Mouse (Mus musculus): Measurements from ENCODE around the gene Gzmm. TPM values are rescaled to one million over a fixed set of nuclear protein-coding genes. Genes with fewer than 3 reads are reported as not detected.

Gene Gzmm
- polyA plus RNA-seq, 1 experiment from 2014 or later: 2.2 TPM

DNA sequence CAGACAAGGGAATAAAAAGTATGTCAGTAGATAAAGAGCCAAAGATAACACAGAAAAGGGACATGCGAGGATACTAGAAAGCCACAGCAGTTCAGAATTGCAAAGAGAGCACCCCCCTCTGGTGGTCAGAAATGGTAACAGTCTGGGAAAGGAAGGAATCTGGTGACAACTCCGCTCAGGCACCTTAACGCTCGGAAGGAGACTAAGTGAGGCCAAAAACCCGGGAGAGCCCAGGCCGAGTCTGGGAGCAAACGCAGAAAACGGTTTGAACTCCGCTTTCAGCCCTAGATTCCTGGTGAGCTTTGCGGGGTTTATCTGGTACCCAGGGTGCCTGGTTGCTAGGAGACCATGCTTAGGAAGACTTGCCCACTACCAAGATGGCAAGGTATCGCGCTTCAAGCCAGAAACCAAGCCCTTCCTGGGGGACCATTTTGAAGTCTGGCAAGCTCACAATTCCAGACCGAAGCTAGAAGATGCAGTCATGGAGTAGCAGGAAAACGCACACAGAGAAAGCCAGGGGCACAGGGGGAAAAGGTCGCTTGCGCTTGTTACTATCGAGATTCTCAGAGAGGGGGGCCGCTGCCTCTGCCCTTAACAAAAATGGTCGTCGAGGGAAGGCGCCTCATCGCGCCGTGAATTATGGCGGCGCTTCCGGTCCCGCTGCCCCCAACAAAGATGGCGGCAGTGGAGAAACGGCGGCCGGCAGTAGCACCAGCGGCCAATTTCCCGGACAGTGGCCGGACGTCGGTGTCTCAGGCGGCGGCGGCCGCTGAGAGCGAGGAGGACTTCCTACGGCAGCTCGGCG is 19.8 kb upstream of the Gzmm start, which contains the start of gene Tpgs1:
Gene Tpgs1, plus strand, starts transcription at position 599 of the 805 bp plus-strand sequence.
- H3K27ac ChIP-seq: peak within 1 kb of the TSS; percentile 99
- H3K4me2 ChIP-seq: peak within 1 kb of the TSS; percentile 85
- peak; percentile 89 for ATAC-seq (replicated peaks)
- peak within 1 kb of the TSS; percentile 90 for H3K4me3 ChIP-seq
- no peaks in the 10 kb centered on the region for H3K27me3 ChIP-seq (replicated peaks)
- H3K4me1 ChIP-seq: peaks cover 32% of the 10 kb centered on the region
- H3K36me3 ChIP-seq (replicated peaks): no peaks in the 10 kb centered on the region; the same call in 1 of the 2 replicates
- H3K9me3 ChIP-seq: no peaks in the 10 kb centered on the region
- under 1% methylated on average over 45 of the region's 45 CpGs for WGBS
- H3K9ac ChIP-seq: peak within 1 kb of the TSS; percentile 90

DNA sequence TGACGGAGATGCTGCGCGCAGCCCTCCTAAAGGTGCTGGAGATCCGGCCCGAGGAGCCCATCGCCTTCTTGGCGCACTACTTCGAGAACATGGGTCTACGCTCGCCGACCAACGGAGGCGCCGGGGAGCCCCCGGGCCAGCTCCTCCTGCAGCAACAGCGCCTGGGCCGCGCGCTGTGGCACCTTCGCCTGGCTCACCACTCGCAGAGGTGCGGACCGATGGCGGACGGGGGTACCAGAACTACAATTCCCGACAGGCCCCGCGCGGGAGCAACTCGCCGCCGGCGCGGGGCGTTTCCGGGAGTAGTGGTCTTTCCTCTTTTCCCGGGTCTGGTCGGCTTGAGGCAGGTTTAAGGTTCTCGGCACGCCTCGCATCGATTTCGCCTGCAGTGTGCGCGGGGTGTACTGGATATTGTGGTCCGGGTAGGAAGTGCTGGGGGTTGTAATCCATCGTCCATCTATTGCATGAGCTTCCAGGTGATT is 19.2 kb upstream of the Gzmm start:
- H3K4me1 ChIP-seq: peaks cover 32% of the 10 kb centered on the region
- no peaks in the 10 kb centered on the region for H3K9me3 ChIP-seq
- H3K4me2 ChIP-seq: peak overlapping the region; percentile 85
- H3K4me3 ChIP-seq: peak overlapping the region; percentile 90
- H3K9ac ChIP-seq: peak overlapping the region; percentile 90
- under 1% methylated on average over 47 of the region's 47 CpGs for WGBS
- H3K36me3 ChIP-seq (replicated peaks): no peaks in the 10 kb centered on the region; the same call in 1 of the 2 replicates
- no peaks in the 10 kb centered on the region for H3K27me3 ChIP-seq (replicated peaks)
- ATAC-seq (replicated peaks): peak; percentile 78
- peak overlapping the region; percentile 99 for H3K27ac ChIP-seq

DNA sequence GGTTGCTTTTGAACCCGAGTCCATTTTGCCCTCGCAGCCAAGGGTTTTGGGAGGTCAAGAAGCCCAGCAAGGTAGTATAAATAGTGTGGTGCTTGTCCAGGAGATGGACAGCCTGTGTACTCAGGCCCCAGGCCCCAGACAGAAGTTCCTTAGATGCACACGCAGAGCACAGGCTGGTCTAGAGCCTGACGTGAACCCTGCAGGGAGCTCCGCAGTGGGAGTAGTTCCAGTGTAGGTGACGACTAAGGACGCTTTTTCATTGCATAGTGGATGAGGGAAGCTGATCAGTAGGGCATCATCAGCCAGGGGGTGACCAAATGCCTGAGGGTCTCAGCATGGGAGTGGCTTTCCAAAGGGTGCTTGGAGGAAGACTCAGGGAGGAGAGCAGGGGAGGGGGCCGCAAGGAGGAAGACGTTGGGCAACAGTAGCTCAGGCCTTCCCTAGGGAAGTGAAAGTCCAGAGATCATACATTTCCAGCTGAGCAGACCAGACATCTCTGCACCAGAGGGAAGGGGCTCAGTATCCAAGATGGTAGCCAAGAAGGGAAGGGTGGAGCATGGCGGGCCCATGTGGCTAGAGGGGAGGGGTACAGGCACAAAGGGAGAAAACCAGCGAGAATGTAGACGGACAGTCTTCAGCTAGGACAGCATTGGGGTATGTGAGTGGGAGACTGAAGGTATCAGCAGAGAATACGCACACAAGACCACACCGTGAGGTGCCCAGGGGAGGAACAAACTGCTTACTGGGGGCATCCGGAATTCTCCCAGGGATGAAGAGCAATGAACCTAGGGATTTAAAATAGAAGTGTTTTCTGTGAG is 18.5 kb upstream of the Gzmm start:
- Histone ChIP-seq H3K9ac (peak overlapping the region; percentile 90), H3K27ac (peak overlapping the region; percentile 99), H3K36me3 (replicated peaks) (peaks cover under 1% of the 10 kb centered on the region; the same call in 1 of the 2 replicates), H3K4me3 (peak overlapping the region; percentile 90), H3K4me1 (peaks cover 32% of the 10 kb centered on the region), H3K27me3 (replicated peaks) (no peaks in the 10 kb centered on the region), H3K4me2 (peak overlapping the region; percentile 85), H3K9me3 (no peaks in the 10 kb centered on the region)
- ATAC-seq (replicated peaks): peak; percentile 34
- 32% methylated on average over 15 of the region's 15 CpGs for WGBS

DNA sequence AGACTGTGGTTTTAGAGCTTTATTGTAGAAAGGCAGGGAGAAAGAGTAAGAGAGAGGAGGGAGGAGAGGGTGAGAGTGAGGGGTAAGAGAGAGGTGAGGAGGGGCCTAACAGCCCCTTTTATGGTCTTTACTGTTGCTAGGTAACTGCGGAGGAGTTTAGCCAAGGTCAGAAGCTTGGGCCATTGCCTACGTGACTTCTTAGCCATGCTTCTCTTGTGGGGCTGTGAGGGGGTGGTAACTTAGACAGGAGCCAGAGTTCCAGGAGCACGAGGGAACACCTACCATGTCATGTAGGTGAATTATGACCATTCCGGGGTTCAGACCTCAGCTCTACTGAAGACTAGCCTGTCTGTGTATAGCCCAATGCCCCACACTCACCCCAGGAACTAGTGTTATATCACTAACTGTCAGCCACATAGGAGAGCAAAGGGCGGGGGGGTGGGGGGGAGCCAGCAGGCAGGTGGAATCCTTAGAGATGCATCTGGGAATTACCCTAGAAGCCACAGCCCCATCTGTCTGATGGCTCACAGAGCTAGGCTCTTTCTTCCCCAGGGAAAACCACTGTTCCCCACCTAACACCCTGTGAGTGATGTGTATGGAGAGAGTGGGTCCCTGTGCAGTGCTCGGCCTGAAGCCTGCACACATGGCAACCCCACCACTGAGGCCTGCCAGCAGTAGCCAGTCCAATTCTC is 17.3 kb upstream of the Gzmm start:
- H3K27me3 ChIP-seq (replicated peaks): no peaks in the 10 kb centered on the region
- WGBS: 69% methylated on average over 6 of the region's 6 CpGs
- H3K4me2 ChIP-seq: no peak overlapping the region
- H3K9me3 ChIP-seq: no peaks in the 10 kb centered on the region
- H3K9ac ChIP-seq: no peak overlapping the region
- H3K36me3 ChIP-seq (replicated peaks): peaks cover 7% of the 10 kb centered on the region; the same call in 1 of the 2 replicates
- H3K4me1 ChIP-seq: peaks cover 32% of the 10 kb centered on the region
- H3K27ac ChIP-seq: no peak overlapping the region
- H3K4me3 ChIP-seq: no peak overlapping the region
- no peak for ATAC-seq (replicated peaks)

DNA sequence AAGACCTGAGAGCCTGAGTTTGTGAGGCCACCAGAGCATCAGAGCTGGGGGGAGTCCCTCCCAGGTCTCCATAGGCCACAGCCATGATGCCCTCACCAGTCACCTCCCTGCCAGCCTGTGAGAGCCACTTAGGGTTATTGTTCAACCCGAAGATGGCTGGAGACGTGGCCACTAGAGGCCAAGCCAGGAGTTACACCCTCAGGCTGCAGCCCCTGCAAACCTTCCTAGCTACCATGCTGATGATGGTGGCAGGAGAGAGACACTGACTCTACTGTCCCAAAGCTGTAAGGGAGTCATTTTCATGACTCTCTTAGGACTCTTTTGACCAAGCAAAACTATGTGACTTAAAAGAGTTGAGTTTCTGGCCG is 16.7 kb upstream of the Gzmm start:
- Histone ChIP-seq H3K27me3 (replicated peaks) (no peaks in the 10 kb centered on the region), H3K9me3 (no peaks in the 10 kb centered on the region), H3K4me3 (no peak overlapping the region), H3K27ac (no peak overlapping the region), H3K4me2 (no peak overlapping the region), H3K9ac (no peak overlapping the region), H3K36me3 (replicated peaks) (peaks cover 7% of the 10 kb centered on the region; the same call in 1 of the 2 replicates), H3K4me1 (peaks cover 32% of the 10 kb centered on the region)
- no peak for ATAC-seq (replicated peaks)
- 62% methylated on average over 3 of the region's 3 CpGs for WGBS

DNA sequence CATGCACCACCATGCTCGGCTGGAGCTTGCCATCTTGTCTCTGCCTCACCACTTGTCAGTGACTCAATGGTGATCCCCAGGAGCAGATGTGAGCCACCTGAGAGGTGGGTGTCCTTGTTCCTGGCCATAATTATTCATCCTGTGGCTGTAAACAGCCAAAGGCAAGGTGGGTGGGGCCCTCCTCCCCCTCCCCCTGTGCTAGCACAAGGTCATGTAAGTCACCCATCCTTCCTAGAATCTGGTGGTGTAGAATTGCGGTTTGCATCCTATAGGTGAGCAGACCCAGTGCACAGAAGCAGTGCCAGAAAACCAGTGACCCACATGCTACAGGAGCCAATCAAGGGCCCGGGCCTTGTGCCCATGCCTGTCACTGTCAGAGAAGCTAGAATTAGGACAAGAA is 15.8 kb upstream of the Gzmm start:
- peaks cover 7% of the 10 kb centered on the region; the same call in 1 of the 2 replicates for H3K36me3 ChIP-seq (replicated peaks)
- H3K27ac ChIP-seq: no peak overlapping the region
- H3K4me1 ChIP-seq: peaks cover 26% of the 10 kb centered on the region
- H3K9ac ChIP-seq: no peak overlapping the region
- H3K4me2 ChIP-seq: no peak overlapping the region
- H3K27me3 ChIP-seq (replicated peaks): no peaks in the 10 kb centered on the region
- H3K4me3 ChIP-seq: no peak overlapping the region
- H3K9me3 ChIP-seq: no peaks in the 10 kb centered on the region
- 95% methylated on average over 3 of the region's 3 CpGs for WGBS
- ATAC-seq (replicated peaks): no peak

DNA sequence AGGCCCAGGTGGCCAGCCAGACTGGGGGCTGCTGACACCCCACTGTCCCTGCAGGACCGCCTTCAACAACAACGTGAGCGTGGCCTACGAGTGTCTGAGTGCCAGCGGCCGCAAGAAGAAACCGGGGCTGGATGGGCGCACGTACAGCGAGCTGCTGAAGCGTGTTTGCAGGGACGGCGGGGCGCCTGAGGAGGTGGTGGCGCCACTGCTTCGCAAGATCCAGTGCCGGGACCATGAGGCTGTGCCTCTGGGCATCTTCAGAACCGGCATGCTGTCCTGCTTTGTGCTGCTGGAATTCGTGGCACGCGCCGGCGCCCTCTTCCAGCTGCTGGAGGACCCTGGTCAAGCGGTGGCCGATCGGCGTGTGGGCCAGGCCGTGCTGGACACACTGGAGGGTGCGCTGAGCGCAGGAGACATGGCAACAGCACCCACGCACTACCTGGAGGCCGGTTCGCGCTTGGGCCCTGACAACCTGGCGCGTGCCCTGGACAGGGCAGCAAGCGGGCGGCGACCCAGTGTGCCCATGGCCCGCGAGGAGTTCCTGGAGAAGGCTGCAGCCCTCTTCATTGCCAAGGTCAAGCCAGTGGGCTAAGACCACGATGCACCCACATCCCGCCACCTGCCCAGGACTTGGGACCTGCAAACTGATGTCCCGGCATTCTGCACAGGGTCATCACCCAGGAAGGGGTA is 13.3 kb upstream of the Gzmm start:
- Histone ChIP-seq H3K9ac (no peak overlapping the region), H3K27ac (no peak overlapping the region), H3K27me3 (replicated peaks) (no peaks in the 10 kb centered on the region), H3K4me2 (no peak overlapping the region), H3K36me3 (replicated peaks) (peaks cover 7% of the 10 kb centered on the region; the same call in 1 of the 2 replicates), H3K4me3 (no peak overlapping the region), H3K9me3 (no peaks in the 10 kb centered on the region), H3K4me1 (peaks cover 15% of the 10 kb centered on the region)
- WGBS: 61% methylated on average over 44 of the region's 44 CpGs
- ATAC-seq (replicated peaks): no peak

DNA sequence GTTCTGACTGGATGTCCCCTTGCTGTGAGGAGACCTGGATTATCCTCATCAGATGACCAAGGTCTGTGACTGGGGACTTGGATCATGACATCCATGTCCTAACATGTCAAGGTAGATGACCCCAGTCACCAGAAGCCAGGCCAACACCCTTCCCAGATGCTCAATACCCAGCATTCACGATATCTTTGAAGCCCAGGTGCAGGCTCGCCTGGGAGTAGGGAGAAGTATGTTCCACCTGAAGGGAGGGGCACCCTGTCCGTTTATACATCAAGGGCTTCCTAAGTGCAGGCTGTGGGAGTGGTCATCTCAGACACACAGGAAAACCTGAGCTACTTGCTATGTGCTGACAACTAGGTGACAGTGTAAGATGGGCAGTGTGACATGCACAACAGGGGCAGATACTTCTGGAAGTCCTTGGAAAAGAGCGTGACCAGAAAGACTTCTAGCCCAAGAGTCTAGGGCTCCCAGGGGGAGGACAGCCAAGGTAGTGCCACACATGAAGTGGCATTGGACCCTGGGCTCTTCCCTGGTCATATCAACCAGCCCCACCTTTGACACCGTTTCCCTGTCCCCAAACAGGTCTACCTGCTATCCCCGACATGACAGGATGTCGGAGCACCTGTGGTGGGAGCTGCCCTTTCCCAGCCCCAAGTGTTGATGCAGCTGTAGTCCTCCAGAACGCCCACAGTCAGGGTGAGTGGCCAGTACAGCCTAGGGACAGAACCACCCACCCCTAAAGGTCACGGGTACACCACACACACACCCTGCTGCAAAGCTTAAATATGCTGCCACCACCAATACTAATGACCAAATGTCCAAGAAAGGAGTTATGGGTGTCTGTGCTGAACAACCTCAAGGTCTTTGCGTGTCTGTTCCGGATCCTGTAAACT is 8.0 kb upstream of the Gzmm start:
- no peaks in the 10 kb centered on the region for H3K27me3 ChIP-seq (replicated peaks)
- WGBS: 41% methylated on average over 11 of the region's 11 CpGs
- H3K9ac ChIP-seq: peak overlapping the region; percentile 52
- H3K4me2 ChIP-seq: peak overlapping the region; percentile 67
- peak overlapping the region; percentile 91 for H3K27ac ChIP-seq
- peak; percentile 40 for ATAC-seq (replicated peaks)
- H3K36me3 ChIP-seq (replicated peaks): peaks cover 7% of the 10 kb centered on the region; the same call in 1 of the 2 replicates
- H3K9me3 ChIP-seq: no peaks in the 10 kb centered on the region
- H3K4me3 ChIP-seq: peak overlapping the region; percentile 69
- H3K4me1 ChIP-seq: peaks cover 26% of the 10 kb centered on the region

DNA sequence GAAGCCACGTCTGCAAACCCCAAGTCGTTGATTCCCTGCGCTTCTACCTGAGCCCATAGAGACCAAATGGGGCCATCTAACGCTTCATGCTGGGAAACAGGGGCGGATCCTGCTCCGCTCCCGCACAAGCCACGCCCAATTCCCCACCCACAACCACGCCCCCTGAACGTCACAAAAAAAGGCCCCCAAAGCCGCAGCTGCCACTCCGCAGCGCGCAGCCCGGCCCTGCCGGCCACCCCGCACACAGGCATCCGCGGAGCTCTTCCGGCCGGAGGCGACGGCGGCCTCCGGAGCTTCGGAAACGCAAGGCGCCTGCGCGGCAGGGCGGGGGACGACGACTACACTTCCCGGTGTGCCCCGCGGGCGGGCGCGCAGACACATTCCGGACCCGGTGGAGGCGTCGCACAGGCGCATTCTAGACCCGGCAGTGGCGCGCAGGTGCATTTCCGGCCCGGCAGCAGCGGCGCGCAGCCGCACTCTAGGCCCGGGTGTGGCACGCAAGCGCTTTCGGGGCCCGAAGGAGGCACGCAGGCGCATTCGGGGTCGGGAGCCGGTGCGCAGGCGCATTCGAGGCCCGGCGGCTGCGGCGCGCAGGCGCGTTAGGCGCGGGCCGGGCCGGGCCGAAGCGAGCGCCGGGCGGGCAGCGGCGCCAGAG is 7.1 kb upstream of the Gzmm start, which contains the start of gene Cdc34:
Gene Cdc34, plus strand, starts transcription at position 605 of the 655 bp plus-strand sequence.
- Histone ChIP-seq H3K9me3 (no peaks in the 10 kb centered on the region), H3K4me2 (peak within 1 kb of the TSS; percentile 91), H3K27me3 (replicated peaks) (no peaks in the 10 kb centered on the region), H3K36me3 (replicated peaks) (peaks cover 6% of the 10 kb centered on the region; the same call in 1 of the 2 replicates), H3K4me1 (peaks cover 26% of the 10 kb centered on the region), H3K27ac (peak within 1 kb of the TSS; percentile 91), H3K4me3 (peak within 1 kb of the TSS; percentile 69), H3K9ac (peak within 1 kb of the TSS; percentile 60)
- WGBS: under 1% methylated on average over 70 of the region's 84 CpGs
- ATAC-seq (replicated peaks): peak; percentile 94

DNA sequence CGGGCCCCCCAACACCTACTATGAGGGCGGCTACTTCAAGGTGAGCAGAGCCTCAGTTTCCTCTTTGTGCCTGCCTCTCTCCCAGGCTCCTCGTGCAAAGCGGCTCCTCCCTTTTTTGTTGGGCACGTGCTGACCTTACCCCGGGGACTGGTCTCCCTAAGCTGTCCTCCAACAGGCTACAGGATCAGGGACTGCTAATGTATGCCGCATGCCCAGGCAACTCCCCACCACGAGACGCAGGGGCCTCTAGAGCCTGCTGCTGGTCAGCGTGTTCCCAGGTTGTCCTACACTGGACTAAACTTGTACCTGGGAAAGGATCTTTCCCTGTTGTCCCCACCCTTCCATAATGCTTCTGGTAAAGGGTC is 6.3 kb upstream of the Gzmm start:
- H3K4me1 ChIP-seq: peaks cover 26% of the 10 kb centered on the region
- H3K27ac ChIP-seq: peak overlapping the region; percentile 91
- peak overlapping the region; percentile 69 for H3K4me3 ChIP-seq
- ATAC-seq (replicated peaks): peak; percentile 15
- peak overlapping the region; percentile 60 for H3K9ac ChIP-seq
- 1% methylated on average over 10 of the region's 10 CpGs for WGBS
- H3K9me3 ChIP-seq: no peaks in the 10 kb centered on the region
- H3K4me2 ChIP-seq: peak overlapping the region; percentile 91
- H3K36me3 ChIP-seq (replicated peaks): peaks cover 6% of the 10 kb centered on the region; the same call in 1 of the 2 replicates
- no peaks in the 10 kb centered on the region for H3K27me3 ChIP-seq (replicated peaks)

All from midbrain, embryonic 15.5 days (tissue).